Mouse (Mus musculus) gastrocnemius, adult 18-20 months (tissue): ENCODE results near the gene Fgd3. TPM values are rescaled to one million over a fixed set of nuclear protein-coding genes. Genes with fewer than 3 reads are reported as not detected.

Experiments
- DNase-seq: peaks from one replicate; pipeline ENCODE4 v3.0.0; 2021; ENCODE audit warnings: low spot score
- total RNA-seq, 2 experiments: library from RNA; stranded (reverse); gene quantifications; 2 replicates each; pipeline ENCODE4 v1.2.3; 2021

Gene Fgd3
- total RNA-seq, 2 experiments from 2014 or later, result 0.41 to 0.90 TPM

- DNase-seq, result no peak
Measured at GRCm38 (mm10) chr13:49249634-49250033, 70.5 kb downstream of the Fgd3 start.

DNA sequence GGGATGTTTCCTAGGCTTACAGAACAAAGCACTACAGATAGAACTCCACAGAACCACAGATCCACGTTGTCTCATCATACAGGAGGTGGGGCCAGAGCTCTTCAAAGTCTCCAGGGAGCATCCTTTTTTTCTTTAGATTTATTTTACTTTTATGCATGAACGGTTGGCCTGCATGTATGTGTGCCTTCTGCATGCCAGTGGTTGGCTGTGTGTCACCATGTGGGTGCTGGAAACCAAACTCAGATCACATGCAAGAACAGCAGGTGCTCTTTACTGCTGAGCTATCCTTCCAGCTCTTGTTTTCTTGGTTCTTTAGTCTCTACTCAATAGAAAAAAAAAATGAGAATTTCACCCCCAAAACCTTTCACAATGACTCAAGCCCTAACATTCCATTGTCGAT is 71.2 kb downstream of the Fgd3 start:
- DNase-seq, result no peak

DNA sequence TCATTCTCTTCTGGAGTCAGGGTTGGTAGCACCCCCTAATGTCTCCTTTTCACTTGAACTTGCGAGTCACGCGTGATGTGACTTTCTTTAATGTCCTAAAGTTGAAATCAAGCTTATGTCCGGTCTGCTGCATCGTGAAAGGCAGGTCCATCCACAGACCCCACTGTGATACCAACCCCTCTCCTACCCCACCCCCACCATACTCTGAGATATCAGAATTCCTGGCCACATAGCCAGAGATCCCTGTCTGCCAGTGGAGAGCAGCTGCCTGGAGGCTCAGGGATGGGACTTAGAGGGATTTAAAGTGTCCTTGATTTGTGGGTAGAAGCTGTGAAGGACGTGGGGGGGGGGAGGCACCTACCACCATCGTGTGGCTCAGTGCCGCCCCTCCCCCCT is 71.6 kb downstream of the Fgd3 start, which contains the start of gene Susd3:
Gene Susd3, minus strand, starts transcription at position 240 of the 396 bp plus-strand sequence.
- no peak for DNase-seq

GRCm38 (mm10) chr13:49247740-49248466 is 72.2 kb downstream of the Fgd3 start:
- no peak for DNase-seq

- DNase-seq, result no peak
Measured at GRCm38 (mm10) chr13:49247232-49247739, 72.8 kb downstream of the Fgd3 start.

DNA sequence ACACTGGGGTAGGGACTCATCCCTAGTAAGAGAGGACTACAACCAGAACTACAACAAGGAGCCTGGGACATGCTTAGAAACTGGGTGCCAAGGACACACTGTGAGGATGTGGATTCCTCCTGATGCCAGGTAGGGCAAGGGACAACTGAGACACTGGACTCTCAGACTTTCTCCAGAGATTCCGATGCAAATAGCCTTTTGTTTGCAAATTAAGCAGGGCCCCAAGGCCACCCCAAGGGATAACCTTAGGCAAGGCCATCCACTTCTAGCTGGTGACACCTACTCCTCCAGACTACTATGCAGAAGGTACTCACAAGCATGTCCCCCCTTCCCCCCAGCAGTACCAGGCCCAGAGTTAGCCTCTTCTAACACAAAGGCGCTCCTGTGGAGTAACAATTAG is 73.5 kb downstream of the Fgd3 start:
- DNase-seq, result no peak

GRCm38 (mm10) chr13:49246011-49246410 is 74.1 kb downstream of the Fgd3 start:
- DNase-seq, result no peak

- no peak for DNase-seq
Measured at GRCm38 (mm10) chr13:49245251-49245650, 74.9 kb downstream of the Fgd3 start.

DNA sequence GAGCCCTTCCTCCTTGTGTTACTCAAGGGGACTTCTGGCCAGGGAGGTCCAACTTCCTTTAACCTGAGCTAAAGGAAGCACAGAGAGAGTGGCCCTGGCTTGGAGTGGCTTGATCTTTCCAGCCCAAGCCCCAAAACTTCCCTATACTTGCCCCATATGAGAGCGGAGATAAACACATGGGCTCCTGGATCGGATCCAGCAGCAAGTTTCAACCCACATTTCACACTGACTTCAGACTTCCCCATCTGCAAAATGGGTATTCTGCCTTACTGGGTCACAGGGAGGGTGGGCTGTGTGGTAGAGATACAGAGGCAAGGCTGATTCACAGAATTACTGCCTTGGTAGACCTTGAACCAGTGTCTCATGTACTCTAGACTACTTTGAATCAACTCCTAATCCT is 76.6 kb downstream of the Fgd3 start:
- DNase-seq, result no peak

DNA sequence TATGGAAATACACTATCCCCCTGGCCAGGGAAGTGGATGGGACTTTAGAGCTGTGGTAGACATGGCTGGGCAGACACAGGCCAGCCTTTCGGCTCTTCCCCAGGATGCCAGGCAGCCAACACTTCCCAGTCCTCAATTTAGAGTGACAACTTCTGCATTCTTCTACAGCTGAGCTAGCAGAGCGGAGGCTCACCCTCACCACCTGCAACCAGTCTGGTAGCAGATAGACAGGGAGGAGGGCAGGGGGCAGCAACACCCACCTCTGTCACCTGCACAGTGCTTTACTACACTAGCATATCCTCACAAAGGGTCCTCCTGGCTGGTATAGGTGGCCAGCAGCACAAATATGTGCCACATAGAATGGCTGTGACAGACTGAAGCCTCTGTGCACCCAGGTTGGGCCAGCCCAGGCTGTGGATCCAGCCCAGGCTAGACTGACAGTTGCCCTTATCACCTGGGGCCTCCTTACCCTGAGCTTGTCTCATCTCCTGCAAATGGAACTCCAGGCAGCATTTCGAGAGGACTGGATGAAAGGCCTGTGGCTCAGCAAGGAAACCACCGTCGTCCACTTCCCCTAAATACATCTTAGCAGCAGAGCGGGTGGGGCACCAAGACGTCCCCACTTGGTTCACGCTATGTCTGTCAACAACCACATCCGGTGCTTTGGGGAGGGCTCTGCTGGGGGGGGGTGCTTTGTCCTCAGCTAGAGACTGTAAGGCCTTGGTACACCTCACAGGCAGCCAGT is 77.6 kb downstream of the Fgd3 start:
- DNase-seq, result no peak

DNA sequence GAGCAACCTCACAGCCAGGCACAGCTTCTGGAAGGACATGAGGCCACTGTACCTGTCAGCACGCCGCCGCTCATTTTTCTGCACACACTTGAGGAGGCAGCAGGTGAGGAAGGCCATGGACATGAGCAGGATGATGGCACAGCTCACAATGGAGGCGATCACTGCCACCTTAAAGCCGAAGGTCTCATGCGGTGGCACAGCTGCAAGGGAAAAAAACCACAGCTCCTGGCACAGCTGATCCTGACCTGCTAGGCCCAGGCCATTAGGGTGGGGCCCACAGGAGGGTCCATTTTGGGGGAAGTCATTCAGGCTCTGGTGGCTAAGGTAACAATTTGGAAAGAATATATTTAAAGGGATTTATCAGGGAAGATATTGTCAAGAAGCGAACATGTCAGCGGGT is 81.4 kb downstream of the Fgd3 start:
- no peak for DNase-seq

GRCm38 (mm10) chr13:49237617-49238016 is 82.5 kb downstream of the Fgd3 start:
- DNase-seq, result no peak

DNA sequence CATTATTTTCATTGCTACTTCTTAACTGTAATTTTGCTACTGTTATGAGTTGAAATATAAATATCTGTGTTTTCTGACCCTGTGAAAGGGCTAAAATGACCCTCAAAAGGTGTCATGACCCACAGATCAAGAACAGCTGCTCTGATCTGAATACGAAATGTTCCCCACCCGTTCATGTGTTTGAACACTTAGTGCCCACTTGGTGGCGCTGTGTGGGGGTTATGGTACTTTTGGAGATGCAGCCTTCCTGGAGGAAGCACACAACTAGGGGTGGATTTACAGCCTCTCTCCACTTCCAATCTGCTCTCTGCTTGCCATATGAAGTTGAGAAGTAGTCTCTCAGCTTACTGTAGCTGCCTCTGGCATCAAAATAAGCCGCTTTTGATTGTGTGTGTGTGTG is 85.4 kb downstream of the Fgd3 start:
- no peak for DNase-seq

DNA sequence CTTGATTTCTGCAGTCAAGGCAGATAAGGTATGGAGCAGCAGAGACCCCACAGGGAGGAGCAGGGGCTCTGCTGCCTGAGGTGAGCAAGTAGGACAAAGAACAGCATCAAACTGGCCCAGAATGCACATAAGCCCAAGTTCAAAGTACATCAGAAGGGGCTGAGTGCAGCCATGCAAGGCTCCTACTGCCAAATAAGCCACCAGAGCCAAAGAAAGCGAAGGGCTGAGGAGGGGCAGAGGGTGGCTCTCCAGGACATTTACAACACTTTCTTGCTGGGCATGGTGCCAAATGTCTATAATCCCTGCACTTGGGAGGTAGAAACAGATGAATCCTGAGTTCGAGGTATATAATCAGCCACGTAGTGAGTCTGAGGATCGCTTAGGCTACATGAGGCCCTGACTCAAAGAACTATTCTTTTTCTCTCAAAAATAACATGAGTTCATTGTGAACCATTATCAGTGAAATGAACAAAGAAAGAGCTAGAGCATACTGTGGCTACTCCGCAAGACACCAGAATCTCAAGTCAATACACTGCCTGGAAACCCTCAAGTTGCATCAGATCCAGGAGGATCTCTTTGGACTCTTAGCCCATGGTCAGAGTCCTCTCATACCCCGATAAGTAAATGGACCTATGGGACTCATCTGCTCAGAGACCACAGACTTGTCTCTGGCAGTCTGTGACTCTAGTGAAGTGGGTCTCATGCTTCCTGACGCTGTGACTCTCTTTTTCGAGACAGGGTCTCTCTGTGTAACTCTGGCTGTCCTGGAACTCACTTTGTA is 86.1 kb downstream of the Fgd3 start:
- no peak for DNase-seq

- no peak for DNase-seq
Measured at GRCm38 (mm10) chr13:49225633-49226032, 94.5 kb downstream of the Fgd3 start.

- no peak for DNase-seq
Measured at GRCm38 (mm10) chr13:49225159-49225558, 95.0 kb downstream of the Fgd3 start.

GRCm38 (mm10) chr13:49224729-49225128 is 95.4 kb downstream of the Fgd3 start:
- no peak for DNase-seq

GRCm38 (mm10) chr13:49224314-49224713 is 95.8 kb downstream of the Fgd3 start:
- peak; percentile 37 for DNase-seq

- no peak for DNase-seq
Measured at GRCm38 (mm10) chr13:49220912-49221311, 99.2 kb downstream of the Fgd3 start.

DNA sequence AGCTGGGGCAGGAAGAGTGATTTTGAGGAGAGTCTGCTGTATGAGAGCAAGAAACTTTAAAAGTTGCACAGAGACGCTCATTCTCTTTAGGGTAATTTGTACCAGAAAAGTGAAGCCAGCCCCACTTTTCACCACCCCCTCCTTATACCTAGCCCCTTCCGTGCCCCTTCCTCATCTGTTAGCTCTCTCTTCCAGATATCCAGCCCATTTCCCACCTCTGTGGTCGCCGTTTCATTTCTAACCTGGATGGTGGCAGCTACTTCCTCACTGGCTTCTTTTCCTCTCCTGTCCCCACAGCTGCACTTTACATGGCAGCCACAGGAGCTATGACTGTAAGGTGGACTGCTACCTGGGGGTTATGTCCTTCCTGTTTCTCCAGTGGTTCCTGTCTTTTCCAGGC is 100.7 kb downstream of the Fgd3 start:
- DNase-seq, result no peak

DNA sequence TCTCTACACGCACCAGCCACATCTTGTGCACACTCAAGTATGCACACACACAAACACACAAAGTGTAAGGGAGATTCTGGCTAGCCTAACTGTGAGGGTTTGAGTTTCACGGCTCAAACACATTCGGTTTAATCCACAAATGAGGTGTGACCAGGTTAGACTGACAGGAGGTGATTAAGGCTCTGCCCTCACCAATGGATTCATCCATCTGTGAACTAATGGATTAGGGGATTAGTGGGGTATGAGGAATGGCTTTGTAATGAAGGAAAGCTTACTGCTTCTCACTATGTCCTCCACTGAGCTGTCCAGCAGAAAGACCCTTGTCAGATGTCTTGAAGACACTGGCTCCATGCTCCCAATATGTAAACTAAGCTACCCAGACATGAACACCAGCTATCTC is 101.5 kb downstream of the Fgd3 start:
- no peak for DNase-seq
